Mouse (Mus musculus) erythroblast, embryonic 14.5 days (primary cell): ENCODE results near the gene Dmbt1.

Experiments used
- GATA1 ChIP-seq: IDR thresholded peaks from 2 replicates; pipeline ENCODE4 v1.6.1; 2012; ENCODE audit warnings: low read length, inconsistent platforms, mixed read lengths
- TAL1 ChIP-seq: IDR thresholded peaks from 3 replicates; pipeline ENCODE4 v1.6.1; 2012; ENCODE audit warnings: low read length, inconsistent platforms, mixed read lengths

GRCm38 (mm10) chr7:131133181-131133580 lies 101.3 kb downstream of the Dmbt1 start:
- no peak for TF ChIP-seq GATA1
- TF ChIP-seq TAL1, result no peak
